Mouse (Mus musculus) megakaryocyte, embryonic 14.5 days (primary cell): ENCODE measurements around the gene Blvrb. TPM values are rescaled to one million over a fixed set of nuclear protein-coding genes. Genes with fewer than 3 reads are reported as not detected.
"Not testable (repeated sequence)": the region's sequence is repeated elsewhere in the genome, so short reads cannot be mapped to it uniquely, and the experiment has no call there.

Experiments used
- H3K27me3 ChIP-seq: replicated peaks from 2 replicates; pipeline ENCODE3; 2012; ENCODE audit warnings: inconsistent platforms
- H3K36me3 ChIP-seq: replicated peaks from 2 replicates; pipeline ENCODE3; 2012; ENCODE audit warnings: low read length, inconsistent platforms, mixed read lengths
- H3K4me1 ChIP-seq: 2 replicates; pipeline ENCODE4 v1.6.1; 2012; ENCODE audit warnings: inconsistent platforms
- H3K4me3 ChIP-seq: replicated peaks from 2 replicates; pipeline ENCODE3; 2012; ENCODE audit warnings: moderate library complexity, mild to moderate bottlenecking, inconsistent platforms
- H3K9me3 ChIP-seq: 2 replicates; pipeline ENCODE4 v1.6.1; 2012; ENCODE audit warnings: inconsistent platforms
- FLI1 ChIP-seq: IDR thresholded peaks from 2 replicates; pipeline ENCODE4 v1.6.1; 2012; ENCODE audit warnings: low read length, inconsistent platforms, mixed read lengths
- GATA1 ChIP-seq: IDR thresholded peaks from 3 replicates; pipeline ENCODE4 v1.6.1; 2012; ENCODE audit warnings: mixed read lengths, low read length, inconsistent platforms, borderline replicate concordance
- polyA plus RNA-seq: library from polyadenylated mRNA; stranded (reverse); fragments of >175 nt; gene quantifications from 2 replicates; pipeline ENCODE4 v1.2.3, GENCODE M21; 2012; ENCODE audit warnings: low replicate concordance; ENCODE audit not compliant: insufficient read depth

The Blvrb gene
- polyA plus RNA-seq, 1 experiment, result 330 TPM

DNA sequence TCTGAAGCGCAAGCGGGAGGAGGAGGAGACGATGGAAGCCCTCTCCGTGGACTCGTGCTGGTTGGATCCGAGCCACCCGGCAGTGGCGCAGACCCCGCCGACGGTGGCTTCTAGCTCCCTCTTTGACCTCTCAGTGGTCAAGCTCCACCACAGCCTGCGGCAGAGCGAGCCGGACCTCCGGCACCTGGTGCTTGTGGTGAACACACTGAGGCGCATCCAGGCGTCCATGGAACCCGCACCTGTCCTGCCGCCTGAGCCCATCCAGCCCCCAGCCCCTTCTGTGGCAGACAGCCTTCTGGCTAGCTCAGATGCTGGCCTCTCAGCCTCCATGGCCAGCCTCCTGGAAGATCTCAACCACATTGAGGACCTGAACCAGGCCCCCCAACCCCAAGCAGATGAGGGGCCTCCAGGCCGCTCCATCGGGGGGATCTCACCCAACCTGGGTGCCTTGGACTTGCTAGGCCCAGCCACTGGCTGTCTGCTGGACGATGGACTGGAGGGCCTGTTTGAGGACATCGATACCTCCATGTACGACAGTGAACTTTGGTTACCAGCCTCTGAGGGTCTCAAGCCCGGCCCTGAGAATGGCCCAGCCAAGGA is 41.6 kb downstream of the Blvrb start:
- H3K4me1 ChIP-seq, result peaks cover 70% of the 10 kb centered on the region
- no peak for TF ChIP-seq GATA1
- no peak for TF ChIP-seq FLI1
- H3K36me3 ChIP-seq, result peaks cover 22% of the 10 kb centered on the region
- peak overlapping the region; percentile 95 for H3K4me3 ChIP-seq
- H3K27me3 ChIP-seq, result no peaks in the 10 kb centered on the region
- no peaks in the 10 kb centered on the region for H3K9me3 ChIP-seq

DNA sequence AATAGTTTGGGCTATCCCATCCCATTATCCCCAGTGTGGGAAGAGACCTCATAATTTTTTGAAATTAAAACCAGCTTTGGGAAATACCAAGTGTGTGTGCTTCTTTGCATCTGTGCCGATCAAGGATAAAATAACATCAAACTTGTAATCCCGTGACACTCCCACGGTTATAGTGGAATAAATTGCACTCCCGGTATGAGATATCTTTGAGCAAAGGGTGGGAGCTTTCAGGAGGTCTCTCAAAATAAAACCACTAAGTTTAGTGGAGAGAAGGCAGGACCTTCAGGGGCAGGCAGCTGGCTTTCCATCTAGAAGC is 42.4 kb downstream of the Blvrb start:
- Histone ChIP-seq H3K9me3 (no peaks in the 10 kb centered on the region), H3K27me3 (no peaks in the 10 kb centered on the region), H3K36me3 (peaks cover 22% of the 10 kb centered on the region), H3K4me1 (peaks cover 65% of the 10 kb centered on the region), H3K4me3 (peak overlapping the region; percentile 95)
- TF ChIP-seq FLI1 (no peak), GATA1 (no peak)

GRCm38 (mm10) chr7:27490543-27491329 is 43.0 kb downstream of the Blvrb start:
- peaks cover 60% of the 10 kb centered on the region for H3K4me1 ChIP-seq
- no peaks in the 10 kb centered on the region for H3K27me3 ChIP-seq
- H3K9me3 ChIP-seq, result no peaks in the 10 kb centered on the region
- peaks cover 22% of the 10 kb centered on the region for H3K36me3 ChIP-seq
- H3K4me3 ChIP-seq, result peak overlapping the region; percentile 95
- TF ChIP-seq GATA1 (no peak), FLI1 (no peak)

- Histone ChIP-seq H3K9me3 (no peaks in the 10 kb centered on the region), H3K36me3 (peaks cover 22% of the 10 kb centered on the region), H3K27me3 (no peaks in the 10 kb centered on the region), H3K4me1 (peaks cover 60% of the 10 kb centered on the region), H3K4me3 (peak overlapping the region; percentile 95)
- no peak for TF ChIP-seq GATA1
These were observed 44.1 kb downstream of the Blvrb start for GRCm38 (mm10) chr7:27491856-27492255.

- TF ChIP-seq FLI1, result no peak
- H3K27me3 ChIP-seq, result no peaks in the 10 kb centered on the region
- H3K36me3 ChIP-seq, result peaks cover 22% of the 10 kb centered on the region
- peaks cover 64% of the 10 kb centered on the region for H3K4me1 ChIP-seq
- H3K4me3 ChIP-seq, result peak overlapping the region; percentile 67
- no peaks in the 10 kb centered on the region for H3K9me3 ChIP-seq
These were observed 45.2 kb downstream of the Blvrb start for GRCm38 (mm10) chr7:27493022-27493421.

DNA sequence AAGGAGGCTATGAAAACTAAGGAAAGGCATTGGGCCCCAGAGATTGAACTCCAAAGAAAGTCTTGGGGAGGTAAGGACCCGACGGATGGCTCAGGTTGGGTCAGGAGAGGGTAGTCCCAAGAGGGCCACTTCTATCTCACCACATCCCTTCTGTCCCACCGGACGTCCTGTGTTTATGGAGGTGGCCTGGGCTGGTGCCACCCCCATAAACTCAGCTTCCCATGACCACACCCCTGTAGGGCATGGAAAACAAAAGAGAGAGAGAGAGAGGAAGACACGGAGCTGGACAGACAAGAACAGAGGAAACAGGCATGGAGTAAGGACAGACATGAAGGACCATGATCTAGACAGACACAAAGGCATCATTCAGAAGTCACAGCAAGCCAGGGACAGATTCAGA is 45.7 kb downstream of the Blvrb start:
- Histone ChIP-seq H3K27me3 (no peaks in the 10 kb centered on the region), H3K36me3 (peaks cover 19% of the 10 kb centered on the region), H3K4me1 (peaks cover 60% of the 10 kb centered on the region), H3K9me3 (no peaks in the 10 kb centered on the region), H3K4me3 (peak overlapping the region; percentile 67)
- TF ChIP-seq GATA1 (no peak), FLI1 (no peak)

- H3K36me3 ChIP-seq, H3K9me3 ChIP-seq, H3K27me3 ChIP-seq, H3K4me3 ChIP-seq: not testable (repeated sequence)
- peaks cover 46% of the 10 kb centered on the region for H3K4me1 ChIP-seq
These were observed 47.0 kb downstream of the Blvrb start for GRCm38 (mm10) chr7:27494659-27495367.

DNA sequence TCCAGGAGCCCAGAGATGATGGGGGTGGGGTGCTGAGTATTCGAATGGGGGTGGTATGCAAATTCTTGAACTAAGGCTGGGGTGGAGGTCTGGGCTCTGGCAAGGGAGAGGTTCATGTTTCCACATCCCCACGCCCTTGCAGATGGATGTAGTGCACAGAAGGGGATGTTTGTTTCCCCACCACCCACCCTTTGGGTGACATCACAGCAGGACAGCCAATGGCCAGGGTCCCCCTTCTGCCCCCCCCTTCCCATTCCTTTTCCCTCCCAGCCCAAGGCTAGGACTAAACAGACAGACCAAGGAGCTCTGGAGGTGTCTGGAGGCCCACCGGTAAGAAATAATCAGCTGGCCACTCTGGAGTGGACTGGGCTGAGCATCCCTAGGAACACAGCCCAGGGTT is 51.3 kb downstream of the Blvrb start, which contains the start of gene Prx:
Gene Prx (plus strand): TSS at position 289 of the 400 bp plus-strand sequence.
- peaks cover 32% of the 10 kb centered on the region for H3K4me1 ChIP-seq
- H3K4me3 ChIP-seq, result no peak within 1 kb of the TSS
- H3K9me3 ChIP-seq, result no peaks in the 10 kb centered on the region
- peaks cover 8% of the 10 kb centered on the region for H3K36me3 ChIP-seq
- TF ChIP-seq GATA1, result no peak
- no peak for TF ChIP-seq FLI1
- no peaks in the 10 kb centered on the region for H3K27me3 ChIP-seq

DNA sequence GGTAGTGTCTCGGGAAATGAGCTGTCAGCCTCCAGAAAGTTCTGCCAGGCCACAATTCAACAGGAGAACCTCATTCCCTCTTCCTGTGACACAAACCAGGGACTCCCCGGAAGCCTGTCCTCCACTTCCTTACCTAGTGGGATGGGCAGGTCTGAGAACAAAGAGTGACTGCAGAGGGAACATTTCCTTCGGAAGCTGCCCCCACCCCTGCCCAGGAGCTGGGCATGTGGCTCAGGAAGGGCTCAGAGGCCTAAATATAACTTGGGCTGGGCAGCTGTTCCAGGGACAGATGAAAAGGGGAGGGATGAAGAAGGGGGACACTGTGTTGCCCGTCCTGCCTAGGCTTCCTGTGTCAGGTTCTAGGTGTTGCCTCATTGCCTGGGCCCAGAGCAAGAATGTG is 53.8 kb downstream of the Blvrb start:
- Histone ChIP-seq H3K27me3 (no peaks in the 10 kb centered on the region), H3K9me3 (no peaks in the 10 kb centered on the region), H3K4me3 (no peak overlapping the region), H3K4me1 (peaks cover 37% of the 10 kb centered on the region), H3K36me3 (peaks cover 23% of the 10 kb centered on the region)
- no peak for TF ChIP-seq FLI1
- no peak for TF ChIP-seq GATA1

- H3K4me1 ChIP-seq, result peaks cover 37% of the 10 kb centered on the region
- TF ChIP-seq FLI1 (no peak), GATA1 (no peak)
- H3K27me3 ChIP-seq, result no peaks in the 10 kb centered on the region
- peaks cover 23% of the 10 kb centered on the region for H3K36me3 ChIP-seq
- peak overlapping the region; percentile 95 for H3K4me3 ChIP-seq
- no peaks in the 10 kb centered on the region for H3K9me3 ChIP-seq
These were observed 59.1 kb downstream of the Blvrb start for GRCm38 (mm10) chr7:27506765-27507370.
